ENCODE assay signal across 9 mouse cellular contexts in genomic region chr3:57911831-57912596, GRCm38 (mm10).
A peak's percentile ranks its signal among the peaks of the same experiment; 100 is the strongest.
DNase-seq lines count a peak whose midpoint lies in the region; ATAC-seq lines count a peak whose summit lies in the region.
"Had no signal": no experiment of that assay in that cellular context is flagged by ENCODE, and none has a peak within 500 bp of the region (broad histone marks: within the 10 kb centered on the region; RNA-seq: fewer than 3 reads in every experiment).

No protein-coding gene starts in this region.

- no peaks in the 10 kb centered on the region for H3K36me3 ChIP-seq in midbrain, embryonic 11.5 days (ENCODE audit: control insufficient read depth, insufficient read depth, low read length)

- ATAC-seq in midbrain, embryonic 11.5 days (ENCODE audit: low FRiP score): no peak
- no peak for ATAC-seq in CD4-positive, CD25-positive, alpha-beta regulatory T cell, adult 4 months

- no peak overlapping the region for H3K4me2 ChIP-seq in midbrain, embryonic 11.5 days

- no peak overlapping the region for H3K9ac ChIP-seq in midbrain, embryonic 11.5 days (ENCODE audit: low read length)

- no peak overlapping the region for H3K27ac ChIP-seq in midbrain, embryonic 11.5 days (ENCODE audit: low read depth, low read length)

- no peaks in the 10 kb centered on the region for H3K4me1 ChIP-seq in midbrain, embryonic 11.5 days (ENCODE audit: control insufficient read depth, insufficient read depth, low read length)

- H3K9me3 ChIP-seq in midbrain, embryonic 11.5 days (ENCODE audit: control insufficient read depth, low read length): no peaks in the 10 kb centered on the region

- 31% methylated on average over 16 of the region's 16 CpGs for WGBS in midbrain, embryonic 11.5 days

- H3K27me3 ChIP-seq in midbrain, embryonic 11.5 days (ENCODE audit: control insufficient read depth, insufficient read depth, low read length): no peaks in the 10 kb centered on the region
- H3K27me3 ChIP-seq: CH12.LX had no signal

- H3K4me3 ChIP-seq in midbrain, embryonic 11.5 days (ENCODE audit: low read depth, low read length): no peak overlapping the region

- intact Hi-C loops in heart, postnatal 36 days (cut with DNase I): no loop called here
- intact Hi-C loops in left cerebral cortex, postnatal 10 days (cut with DNase I): loop anchor here (5.0 kb wide), 1 partner anchor 65 kb away; the partner anchor contains the start of gene Pfn2

- peak; percentile 10 for DNase-seq in gastrocnemius, postnatal 10 days
- no peak for DNase-seq in gastrocnemius, postnatal 25 days
- DNase-seq in embryo, embryonic 10 days (ENCODE audit: low spot score): peak; percentile 37
- peak; percentile 1 to 7 for DNase-seq in heart, postnatal 36 days
- DNase-seq in left cerebral cortex, postnatal 10 days (ENCODE audit: extremely low spot score in 1 of 2, low spot score in 2 of 2): peak; percentile 46 to 67
- peak; percentile 89 for DNase-seq in midbrain, embryonic 11.5 days (ENCODE audit: low spot score, missing footprints)
- peak; percentile 46 for DNase-seq in testis, postnatal 10 days (ENCODE audit: low spot score)
